Mouse (Mus musculus) forebrain, embryonic 14.5 days (tissue): ENCODE results near the gene Svs5. TPM values are rescaled to one million over a fixed set of nuclear protein-coding genes. Genes with fewer than 3 reads are reported as not detected.

ENCODE experiments used
- ATAC-seq: fragments of 200-750 bp; cut with Nextera tagmentation; 2 replicates; pipeline ENCODE4 v1.8.0; 2017; ENCODE audit warnings: mild to moderate bottlenecking, moderate library complexity
- DNase-seq: peaks from one replicate; pipeline ENCODE4 v3.0.0-alpha.2; 2015; ENCODE audit warnings: low spot score
- H3K27ac ChIP-seq: fragments of 300-500 bp; sonication (generic); 2 replicates; pipeline ENCODE4 v1.5.1; 2014; ENCODE audit warnings: low read depth, mild to moderate bottlenecking, control low read depth, low read length, moderate library complexity
- H3K27me3 ChIP-seq: fragments of 300-500 bp; sonication (generic); replicated peaks from 2 replicates; pipeline ENCODE4 v1.6.1; 2014; ENCODE audit warnings: low read length, control low read depth, mixed read lengths; ENCODE audit not compliant: control insufficient read depth, insufficient read depth
- H3K36me3 ChIP-seq: fragments of 300-500 bp; sonication (generic); 2 replicates; pipeline ENCODE4 v1.6.1; 2014; ENCODE audit warnings: low read length, control low read depth; ENCODE audit not compliant: control insufficient read depth, insufficient read depth
- H3K4me1 ChIP-seq: fragments of 300-500 bp; sonication (generic); 2 replicates; pipeline ENCODE4 v1.6.1; 2014; ENCODE audit warnings: antibody characterized with exemption, low read length, control low read depth; ENCODE audit not compliant: control insufficient read depth, insufficient read depth
- H3K4me2 ChIP-seq: fragments of 300-500 bp; sonication (generic); 2 replicates; pipeline ENCODE4 v1.6.1; 2014; ENCODE audit warnings: mild to moderate bottlenecking, control low read depth, low read length
- H3K4me3 ChIP-seq: fragments of 300-500 bp; sonication (generic); 2 replicates; pipeline ENCODE4 v1.5.1; 2014; ENCODE audit warnings: low read depth, low read length, control low read depth
- H3K9ac ChIP-seq: fragments of 300-500 bp; sonication (generic); 2 replicates; pipeline ENCODE4 v1.6.1; 2014; ENCODE audit warnings: mild to moderate bottlenecking, low read length, control low read depth, moderate library complexity
- H3K9me3 ChIP-seq: fragments of 300-500 bp; sonication (generic); replicated peaks from 2 replicates; pipeline ENCODE4 v1.6.1; 2016; ENCODE audit warnings: low read length, control low read depth, mixed read lengths; ENCODE audit not compliant: control insufficient read depth
- WGBS: fragments of 180-500 bp; shearing (Covaris S2); extraction: QIAGEN DNeasy Blood & Tissue Kit; methylation state at CpG from one replicate; pipeline ENCODE4 v1.1.7; 2014; 5-methylcytosine and 5-hydroxymethylcytosine counted together
- microRNA-seq: library from miRNA; unstranded; fragments of <30 nt; microRNA quantifications from one replicate; pipeline ENCODE4, GENCODE M21; 2016
- polyA plus RNA-seq: library from polyadenylated mRNA; unstranded; fragments of >200 nt; fragmentation: Nextera tagmentation; extraction: Ambion mirVana; gene quantifications from 2 replicates; pipeline ENCODE4 v1.2.1, GENCODE M21; 2014

Svs5 gene
- polyA plus RNA-seq, 1 experiment from 2014 or later = not detected

GRCm38 (mm10) chr2:164371371-164371770 lies 38.8 kb downstream of the Svs5 start:
- no peaks in the 10 kb centered on the region for H3K36me3 ChIP-seq
- no peaks in the 10 kb centered on the region for H3K4me1 ChIP-seq
- H3K4me3 ChIP-seq = no peak overlapping the region
- no peaks in the 10 kb centered on the region for H3K27me3 ChIP-seq
- H3K9ac ChIP-seq = no peak overlapping the region
- H3K4me2 ChIP-seq = no peak overlapping the region
- ATAC-seq (no peak), DNase-seq (no peak)
- WGBS = 85% methylated on average over 3 of the region's 3 CpGs
- H3K27ac ChIP-seq = no peak overlapping the region
- no peaks in the 10 kb centered on the region for H3K9me3 ChIP-seq

- ATAC-seq (no peak), DNase-seq (no peak)
- H3K36me3 ChIP-seq = no peaks in the 10 kb centered on the region
- H3K4me1 ChIP-seq = no peaks in the 10 kb centered on the region
- no peaks in the 10 kb centered on the region for H3K27me3 ChIP-seq
- H3K9ac ChIP-seq = no peak overlapping the region
- WGBS = 43% methylated on average over 3 of the region's 3 CpGs
- H3K27ac ChIP-seq = no peak overlapping the region
- H3K4me3 ChIP-seq = no peak overlapping the region
- H3K9me3 ChIP-seq = no peaks in the 10 kb centered on the region
- no peak overlapping the region for H3K4me2 ChIP-seq
Observed at GRCm38 (mm10) chr2:164372408-164373053, 40.0 kb downstream of the Svs5 start.

- no peaks in the 10 kb centered on the region for H3K36me3 ChIP-seq
- DNase-seq (no peak), ATAC-seq (no peak)
- 59% methylated on average over 4 of the region's 4 CpGs for WGBS
- no peak overlapping the region for H3K27ac ChIP-seq
- no peak overlapping the region for H3K4me2 ChIP-seq
- no peaks in the 10 kb centered on the region for H3K9me3 ChIP-seq
- H3K4me3 ChIP-seq = no peak overlapping the region
- H3K4me1 ChIP-seq = no peaks in the 10 kb centered on the region
- H3K9ac ChIP-seq = no peak overlapping the region
- no peaks in the 10 kb centered on the region for H3K27me3 ChIP-seq
Observed at GRCm38 (mm10) chr2:164373187-164373586, 40.6 kb downstream of the Svs5 start.

GRCm38 (mm10) chr2:164377478-164378426 lies 45.2 kb downstream of the Svs5 start:
- H3K4me2 ChIP-seq = no peak overlapping the region
- H3K9ac ChIP-seq = no peak overlapping the region
- ATAC-seq = no peak
- H3K27me3 ChIP-seq = no peaks in the 10 kb centered on the region
- H3K9me3 ChIP-seq = no peaks in the 10 kb centered on the region
- H3K4me1 ChIP-seq = no peaks in the 10 kb centered on the region
- 92% methylated on average over 15 of the region's 15 CpGs for WGBS
- no peak for DNase-seq
- no peaks in the 10 kb centered on the region for H3K36me3 ChIP-seq
- H3K4me3 ChIP-seq = no peak overlapping the region
- H3K27ac ChIP-seq = no peak overlapping the region

- Histone ChIP-seq H3K36me3 (no peaks in the 10 kb centered on the region), H3K27ac (no peak overlapping the region), H3K9me3 (no peaks in the 10 kb centered on the region), H3K4me1 (peaks cover 2% of the 10 kb centered on the region; the same call in 1 of the 2 replicates), H3K4me2 (no peak overlapping the region), H3K27me3 (no peaks in the 10 kb centered on the region), H3K4me3 (no peak overlapping the region), H3K9ac (no peak overlapping the region)
- no peak for DNase-seq
- WGBS = 78% methylated on average over 8 of the region's 8 CpGs
- ATAC-seq = no peak
Observed at GRCm38 (mm10) chr2:164381726-164382125, 49.2 kb downstream of the Svs5 start.

- 88% methylated on average over 3 of the region's 3 CpGs for WGBS
- H3K9ac ChIP-seq = no peak overlapping the region
- H3K9me3 ChIP-seq = no peaks in the 10 kb centered on the region
- no peak overlapping the region for H3K4me3 ChIP-seq
- DNase-seq = no peak
- no peaks in the 10 kb centered on the region for H3K27me3 ChIP-seq
- peaks cover 2% of the 10 kb centered on the region; the same call in 1 of the 2 replicates for H3K4me1 ChIP-seq
- no peak overlapping the region for H3K27ac ChIP-seq
- no peak overlapping the region for H3K4me2 ChIP-seq
- H3K36me3 ChIP-seq = no peaks in the 10 kb centered on the region
- ATAC-seq = no peak
Observed at GRCm38 (mm10) chr2:164382971-164383370, 50.4 kb downstream of the Svs5 start.

Small RNA genes within 50 kb of the gene (microRNA-seq; reads per million reads assigned to microRNA genes)
- gene Mir7678 = not detected

Other genes with a start within 250 kb of the Svs5 start
- 0.27 and 0.77 TPM in 2 replicates for gene Kcns1, start 161.6 kb upstream of the Svs5 start, polyA plus RNA-seq
- not detected in 2 replicates for gene Wfdc5, start 150.0 kb upstream of the Svs5 start, polyA plus RNA-seq
- not detected in 2 replicates for gene Wfdc12, start 142.1 kb upstream of the Svs5 start, polyA plus RNA-seq
- gene Wfdc15a, start 132.6 kb upstream of the Svs5 start, polyA plus RNA-seq = not detected in 2 replicates
- gene Wfdc15b, start 111.1 kb upstream of the Svs5 start, polyA plus RNA-seq = not detected in 2 replicates
- gene Svs2, start 94.3 kb upstream of the Svs5 start, polyA plus RNA-seq = not detected in 2 replicates
- gene Svs3b, start 76.1 kb upstream of the Svs5 start, polyA plus RNA-seq = not detected in 2 replicates
- gene Svs4, start 54.3 kb upstream of the Svs5 start, polyA plus RNA-seq = not detected in 2 replicates
- gene Svs3a, start 43.5 kb upstream of the Svs5 start, polyA plus RNA-seq = not detected in 2 replicates
- not detected in 2 replicates for gene Svs6, start 16.0 kb upstream of the Svs5 start, polyA plus RNA-seq
- gene Slpi, start 56.4 kb downstream of the Svs5 start, polyA plus RNA-seq = not detected in 2 replicates
- gene Rbpjl, start 70.4 kb downstream of the Svs5 start, polyA plus RNA-seq = 0.06 TPM in 1 of 2 replicates, not detected in the other
- gene Matn4, start 72.4 kb downstream of the Svs5 start, polyA plus RNA-seq = 0.08 and 0.10 TPM in 2 replicates
- gene Sdc4, start 111.1 kb downstream of the Svs5 start, polyA plus RNA-seq = 3.9 and 4.2 TPM in 2 replicates
- 76.3 and 86.6 TPM in 2 replicates for gene Sys1, start 124.2 kb downstream of the Svs5 start, polyA plus RNA-seq
- gene Gm20458, start 128.2 kb downstream of the Svs5 start, polyA plus RNA-seq = 6.2 and 8.9 TPM in 2 replicates
- gene Trp53tg5, start 141.0 kb downstream of the Svs5 start, polyA plus RNA-seq = not detected in 2 replicates
- gene Dbndd2, start 153.4 kb downstream of the Svs5 start, polyA plus RNA-seq = 3.5 and 4.9 TPM in 2 replicates
- 66.8 and 72.2 TPM in 2 replicates for gene Pigt, start 164.8 kb downstream of the Svs5 start, polyA plus RNA-seq
- 5.2 and 5.8 TPM in 2 replicates for gene Wfdc2, start 229.7 kb downstream of the Svs5 start, polyA plus RNA-seq
- gene Spint3, start 240.7 kb downstream of the Svs5 start, polyA plus RNA-seq = not detected in 2 replicates